Mouse (Mus musculus) cerebellum, adult (tissue): Measurements from ENCODE around the gene Smg5.
A peak's percentile ranks its signal among the peaks of the same experiment; 100 is the strongest.
"Not testable (repeated sequence)": the region's sequence is repeated elsewhere in the genome, so short reads cannot be mapped to it uniquely, and the experiment has no call there.

Experiments
- ATAC-seq: cut with Nextera tagmentation; 2 replicates; pipeline ENCODE4 v1.9.2; 2017; ENCODE audit warnings: mild to moderate bottlenecking, moderate library complexity, mixed read lengths; ENCODE audit not compliant: insufficient number of reproducible peaks, low FRiP score, low TSS enrichment

Gene Smg5

GRCm38 (mm10) chr3:88350732-88351131 is 14.7 kb downstream of the Smg5 start:
- no peak for ATAC-seq

GRCm38 (mm10) chr3:88352907-88353306 is 16.8 kb downstream of the Smg5 start:
- ATAC-seq = no peak

- ATAC-seq = no peak
Observed at GRCm38 (mm10) chr3:88354396-88355165, 18.5 kb downstream of the Smg5 start.

GRCm38 (mm10) chr3:88359584-88359983 is 23.5 kb downstream of the Smg5 start:
- no peak for ATAC-seq

GRCm38 (mm10) chr3:88359989-88360388 is 23.9 kb downstream of the Smg5 start:
- no peak for ATAC-seq

- ATAC-seq = no peak
Observed at GRCm38 (mm10) chr3:88361096-88361495, 25.0 kb downstream of the Smg5 start.

- 0 out of 2 replicates have a peak, but pooled peaks have one; percentile 26 for ATAC-seq
Observed at GRCm38 (mm10) chr3:88361612-88362313, 25.7 kb downstream of the Smg5 start.

- ATAC-seq = peak; percentile 47; the same call in 1 of the 2 replicates
Observed at GRCm38 (mm10) chr3:88363700-88364099, 27.6 kb downstream of the Smg5 start.

- ATAC-seq = no peak
Observed at GRCm38 (mm10) chr3:88364337-88364736, 28.3 kb downstream of the Smg5 start, which contains the start of gene Paqr6. Gene Paqr6, plus strand, starts transcription at chr3:88364584.

GRCm38 (mm10) chr3:88365705-88366361 is 29.8 kb downstream of the Smg5 start:
- no peak for ATAC-seq

- not testable (repeated sequence) for ATAC-seq
Observed at GRCm38 (mm10) chr3:88366830-88367428, 30.9 kb downstream of the Smg5 start.

GRCm38 (mm10) chr3:88367517-88367916 is 31.5 kb downstream of the Smg5 start:
- not testable (repeated sequence) for ATAC-seq

GRCm38 (mm10) chr3:88368511-88368910 is 32.5 kb downstream of the Smg5 start:
- ATAC-seq = not testable (repeated sequence)

GRCm38 (mm10) chr3:88372643-88373042 is 36.6 kb downstream of the Smg5 start, which contains the start of gene Bglap3:
Gene Bglap3, minus strand, starts transcription at chr3:88372743.
- not testable (repeated sequence) for ATAC-seq

- not testable (repeated sequence) for ATAC-seq
Observed at GRCm38 (mm10) chr3:88375750-88376626, 39.9 kb downstream of the Smg5 start.

GRCm38 (mm10) chr3:88376644-88377043 is 40.6 kb downstream of the Smg5 start:
- ATAC-seq = not testable (repeated sequence)

GRCm38 (mm10) chr3:88378599-88378998 is 42.5 kb downstream of the Smg5 start, which contains the start of gene Bglap2:
Gene Bglap2, minus strand, starts transcription at chr3:88378699.
- not testable (repeated sequence) for ATAC-seq

- ATAC-seq = not testable (repeated sequence)
Observed at GRCm38 (mm10) chr3:88381389-88382315, 45.6 kb downstream of the Smg5 start.
